Mouse (Mus musculus) embryo, embryonic 10 days (tissue): ENCODE measurements around the gene Tmprss12.
"Not testable (repeated sequence)": the region's sequence is repeated elsewhere in the genome, so short reads cannot be mapped to it uniquely, and the experiment has no call there.

ENCODE experiments used
- DNase-seq: peaks from one replicate; pipeline ENCODE4 v3.0.0-alpha.2; 2015; ENCODE audit warnings: low spot score

The Tmprss12 gene

DNA sequence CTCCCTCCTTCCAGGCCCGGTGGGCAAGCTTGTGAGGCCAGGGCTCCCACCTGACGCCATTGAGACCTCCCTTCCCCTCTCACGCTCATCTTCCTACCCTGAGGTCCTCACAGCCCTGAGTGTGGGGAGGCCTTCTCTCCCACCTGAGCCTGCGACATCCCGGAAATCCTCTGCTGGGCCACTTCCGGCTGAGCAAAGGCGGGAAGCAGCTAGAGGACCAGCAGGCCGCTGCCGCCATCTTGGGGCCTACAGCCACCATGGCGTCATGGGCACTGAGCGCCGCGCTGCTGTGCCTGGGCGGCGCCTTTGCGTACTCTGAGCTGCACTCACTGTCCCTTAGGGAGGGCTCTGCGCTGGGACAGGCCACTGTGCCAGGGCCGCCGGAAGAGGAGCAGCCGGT, at the start of gene Tmprss12:
Gene Tmprss12 (plus strand): TSS at position 212 of the 400 bp plus-strand sequence.
- DNase-seq, result no peak

DNA sequence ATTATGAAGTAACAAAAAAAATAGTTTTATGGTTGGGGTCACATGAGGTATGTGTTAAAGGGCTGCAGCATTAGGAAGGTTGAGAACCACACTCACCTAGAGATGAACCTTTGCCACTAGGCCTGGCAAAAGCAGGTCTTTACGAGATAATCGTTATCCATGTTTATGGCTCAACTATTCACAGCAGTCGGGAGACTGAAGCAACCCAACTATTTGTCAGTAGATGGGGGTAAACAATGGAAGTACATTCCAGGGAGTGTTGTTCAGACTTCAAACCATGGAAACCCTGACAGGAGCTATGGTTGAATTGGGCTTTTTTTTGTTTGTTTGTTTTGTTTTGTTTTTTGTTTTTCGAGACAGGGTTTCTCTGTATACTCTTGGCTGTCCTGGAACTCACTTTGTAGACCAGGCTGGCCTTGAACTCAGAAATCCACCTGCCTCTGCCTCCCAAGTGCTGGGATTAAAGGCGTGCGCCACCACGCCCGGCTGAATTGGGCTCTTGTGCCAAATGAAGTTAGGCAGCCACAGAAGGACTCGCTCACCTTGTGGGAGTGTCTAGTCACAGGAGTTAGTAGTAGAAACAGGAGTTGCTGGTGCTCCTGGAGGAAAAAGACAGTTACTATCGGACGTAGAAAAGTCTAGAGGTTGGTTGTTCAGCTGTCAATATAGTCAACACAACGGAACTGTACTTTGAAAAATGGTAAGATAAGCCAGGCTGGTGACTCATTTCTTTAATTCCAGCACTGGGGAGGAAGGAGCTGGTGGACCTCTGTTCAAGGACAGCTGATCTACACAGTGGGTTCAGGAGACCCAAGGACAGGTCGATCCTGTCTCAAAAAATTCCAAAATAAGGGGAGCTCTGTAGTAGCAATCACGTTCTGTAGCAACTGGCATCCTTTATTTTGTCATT, 48.8 kb upstream of the Tmprss12 start:
- DNase-seq, result no peak

DNA sequence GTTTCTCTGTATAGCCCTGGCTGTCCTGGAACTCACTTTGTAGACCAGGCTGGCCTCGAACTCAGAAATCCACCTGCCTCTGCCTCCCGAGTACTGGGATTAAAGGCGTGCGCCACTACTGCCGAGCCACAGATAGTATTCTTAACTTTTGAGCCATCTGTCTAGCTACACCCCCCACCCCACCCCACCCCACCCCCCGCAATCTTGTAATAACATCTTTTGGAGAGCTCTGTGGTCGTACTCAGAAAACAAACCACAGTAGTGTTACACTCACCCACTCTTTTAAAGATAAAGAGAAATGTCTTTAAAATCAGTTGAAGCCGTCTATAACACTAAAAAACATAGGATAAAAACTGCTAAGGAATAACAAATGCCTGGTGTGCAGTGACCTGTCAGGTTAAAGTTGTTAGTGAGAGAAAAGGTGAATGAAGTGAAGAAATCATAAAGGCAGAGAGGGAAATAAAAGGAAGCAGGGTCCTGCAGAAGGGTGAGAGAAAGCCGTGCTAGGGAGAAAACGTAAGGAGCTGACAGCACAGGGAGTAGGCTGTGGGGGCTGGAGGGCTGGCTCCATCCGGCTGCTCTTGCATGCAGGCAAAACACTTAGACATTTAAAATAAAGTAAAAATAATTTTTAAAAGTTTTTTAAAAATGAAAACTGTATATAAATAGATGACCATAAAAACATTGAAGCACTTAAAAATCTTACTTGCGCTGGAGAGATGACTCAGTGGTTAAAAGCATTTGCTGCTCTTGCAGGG, 45.2 kb upstream of the Tmprss12 start:
- DNase-seq, result no peak

DNA sequence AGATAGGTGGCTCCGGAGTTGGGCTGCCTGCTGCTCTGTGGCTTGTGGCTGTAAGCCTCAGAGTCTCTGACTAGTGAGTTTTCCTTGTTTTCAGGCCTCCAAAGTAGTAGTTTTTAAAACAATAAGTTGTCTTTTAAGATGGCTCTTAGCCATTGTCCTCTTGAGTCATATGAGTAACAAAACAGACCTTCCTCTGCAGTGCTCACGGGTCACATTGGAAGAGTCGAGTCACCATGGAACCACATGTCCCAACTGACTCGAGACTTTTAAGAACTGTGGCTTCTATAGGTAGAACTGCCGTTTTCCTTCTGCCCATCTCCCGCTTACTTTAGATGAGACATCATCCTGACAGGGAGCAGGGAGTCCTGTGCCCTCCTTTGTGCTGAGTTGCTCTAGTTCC, 43.7 kb upstream of the Tmprss12 start:
- no peak for DNase-seq

DNA sequence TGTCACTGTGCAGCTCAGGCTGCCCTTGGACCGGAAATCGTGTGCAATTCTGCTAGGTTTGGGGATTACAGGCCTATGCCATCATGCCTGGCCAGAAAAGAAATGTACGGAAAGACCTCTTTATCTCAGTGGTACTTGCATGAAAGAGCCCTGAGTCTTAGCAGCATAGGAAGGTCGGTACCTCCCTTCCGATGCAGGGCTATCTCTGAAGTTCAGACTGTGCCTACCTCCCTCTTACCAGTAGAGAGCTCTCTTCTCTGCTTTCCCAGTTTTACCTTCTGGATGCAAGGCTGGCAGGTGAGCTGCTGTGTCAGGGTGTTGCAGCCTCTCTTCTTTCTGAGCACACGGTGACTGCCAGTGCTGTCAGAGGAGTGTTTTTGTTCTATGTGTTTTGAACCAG, 38.9 kb upstream of the Tmprss12 start:
- DNase-seq, result no peak

DNA sequence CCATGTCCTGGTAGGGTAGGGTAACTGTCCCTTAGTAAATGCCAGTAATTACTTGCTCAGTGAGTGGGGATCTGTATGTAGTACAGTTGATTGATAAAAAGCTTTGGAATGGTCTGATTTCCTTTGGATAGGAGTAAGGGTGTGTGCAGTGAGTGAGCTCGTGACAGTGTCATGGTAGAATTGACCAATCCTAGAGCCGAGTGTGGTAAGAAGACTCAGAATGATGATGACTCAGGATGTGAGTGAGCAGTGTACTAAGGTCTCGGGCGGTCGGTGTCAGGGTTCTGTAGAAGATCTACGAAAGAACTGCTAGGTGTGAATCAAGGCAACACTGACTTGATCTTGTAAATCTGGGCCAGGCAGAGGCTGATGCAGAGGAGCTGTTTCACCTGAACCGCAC, 34.7 kb upstream of the Tmprss12 start:
- DNase-seq, result no peak

DNA sequence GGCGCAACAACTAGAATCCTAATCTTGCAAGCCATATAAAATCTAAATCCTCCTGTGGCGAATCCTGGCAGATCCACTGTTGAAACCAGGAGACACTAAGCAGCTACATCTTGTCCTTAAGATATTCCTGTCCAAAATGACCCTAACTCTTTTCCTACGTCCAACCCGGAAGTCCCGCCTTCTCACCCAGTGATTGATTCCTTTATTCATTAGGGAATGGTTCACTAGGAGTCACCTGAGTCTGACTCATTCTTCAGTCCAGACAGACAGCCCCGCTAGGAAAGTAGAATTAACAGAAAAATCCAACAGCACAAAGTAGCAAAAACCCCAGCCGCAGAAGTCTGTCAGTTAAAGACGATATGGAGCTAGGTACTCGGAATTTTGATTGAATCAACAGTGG, 33.3 kb upstream of the Tmprss12 start:
- DNase-seq, result no peak

DNA sequence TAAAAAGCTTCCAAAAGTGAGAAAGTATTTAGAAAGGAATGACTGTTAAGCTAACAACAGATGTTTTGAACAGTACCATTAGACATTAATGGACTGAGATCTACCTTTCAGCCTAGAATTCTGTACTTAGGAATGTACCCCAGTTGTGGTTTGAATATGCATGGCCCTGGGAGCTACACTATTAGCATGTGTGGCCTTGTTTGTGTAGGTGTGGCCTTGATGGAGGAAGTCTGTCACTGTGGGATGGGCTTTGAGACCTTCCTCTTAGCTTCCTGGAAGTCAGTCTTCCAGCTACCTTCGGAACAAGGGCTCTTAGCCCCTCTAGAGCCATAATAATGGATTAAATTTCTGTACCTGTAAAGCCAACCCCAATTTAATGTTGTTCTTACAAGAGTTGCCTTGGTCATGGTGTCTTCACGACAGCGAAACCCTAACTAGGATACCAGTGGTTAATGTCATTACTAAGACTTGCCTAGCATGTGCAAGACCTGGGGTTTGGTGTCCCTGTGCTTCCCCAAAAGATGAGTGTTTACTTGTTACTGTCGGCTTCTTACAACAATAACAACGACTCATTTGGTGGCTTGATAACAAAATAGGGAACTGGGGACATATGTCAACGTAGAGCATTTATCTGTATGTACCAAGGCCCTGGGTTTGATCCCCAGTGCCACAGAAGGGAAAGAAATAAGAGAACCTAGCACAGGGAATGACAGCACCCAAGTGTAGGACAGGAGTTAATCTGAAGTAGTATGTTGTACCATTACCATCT, 31.8 kb upstream of the Tmprss12 start:
- DNase-seq, result no peak

DNA sequence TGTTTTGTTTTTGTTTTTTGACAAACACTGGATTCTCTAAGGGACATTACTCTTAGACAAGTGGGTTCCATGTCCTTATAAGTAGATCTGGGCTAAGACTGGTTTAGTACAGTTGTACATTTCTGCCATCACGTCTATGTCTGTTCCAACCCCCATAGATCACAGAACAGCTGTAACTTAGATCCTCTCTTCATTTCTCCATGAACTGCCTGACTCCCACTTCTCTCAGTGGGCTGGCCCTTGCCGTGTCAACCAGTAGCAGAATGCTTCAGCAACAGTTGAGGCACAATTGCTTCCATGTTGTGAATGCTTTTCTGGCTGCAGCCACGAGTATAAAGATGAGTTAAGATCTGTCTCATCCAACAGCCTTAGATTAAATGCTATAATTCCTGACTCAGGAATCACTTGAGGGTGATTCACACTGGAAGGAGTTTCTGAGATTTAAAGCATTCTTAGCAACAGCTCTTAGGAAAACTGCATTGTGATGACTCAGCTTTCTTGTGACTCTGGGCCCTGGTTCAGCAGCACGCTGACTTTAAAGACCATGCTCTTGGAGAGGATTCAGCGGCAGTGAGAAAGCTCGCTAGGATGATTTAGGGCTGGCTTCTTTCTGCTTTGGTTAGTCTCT, 29.4 kb upstream of the Tmprss12 start:
- DNase-seq, result no peak

DNA sequence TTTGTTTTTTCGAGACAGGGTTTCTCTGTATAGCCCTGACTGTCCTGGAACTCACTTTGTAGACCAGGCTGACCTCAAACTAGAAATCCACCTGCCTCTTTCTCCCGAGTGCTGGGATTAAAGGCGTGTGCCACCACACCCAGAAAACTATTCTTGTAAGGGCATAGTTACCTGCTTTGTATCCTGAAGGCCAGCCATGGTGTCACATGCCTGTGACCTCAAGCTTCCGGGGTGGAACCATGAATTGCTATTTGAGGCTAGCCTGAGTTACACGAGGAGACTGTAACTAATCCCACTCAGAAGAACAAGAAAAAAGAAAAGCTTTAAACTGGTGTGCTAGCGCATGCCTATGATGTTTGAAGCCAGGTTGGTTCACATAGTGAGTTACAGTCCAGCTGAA, 24.3 kb upstream of the Tmprss12 start:
- DNase-seq, result no peak

DNA sequence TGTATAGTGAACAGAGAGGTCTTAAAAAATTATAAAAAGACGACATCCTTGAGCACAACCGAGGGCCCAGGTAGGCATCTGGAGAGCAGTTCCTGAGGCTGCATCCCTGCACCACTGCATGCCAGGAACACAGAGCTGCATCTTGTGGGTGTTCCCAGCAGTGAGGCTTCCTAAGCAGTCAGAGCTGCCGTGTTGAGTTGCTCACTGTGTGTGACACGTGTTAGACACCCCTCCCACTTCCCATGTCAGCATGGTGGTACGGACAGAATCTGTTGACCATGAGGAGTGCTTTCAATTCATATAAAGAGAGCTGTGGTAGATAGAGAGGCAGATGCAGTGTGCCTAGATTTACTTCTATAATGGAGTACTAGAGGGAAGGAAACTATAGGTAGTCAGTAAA, 23.3 kb upstream of the Tmprss12 start:
- DNase-seq, result no peak

DNA sequence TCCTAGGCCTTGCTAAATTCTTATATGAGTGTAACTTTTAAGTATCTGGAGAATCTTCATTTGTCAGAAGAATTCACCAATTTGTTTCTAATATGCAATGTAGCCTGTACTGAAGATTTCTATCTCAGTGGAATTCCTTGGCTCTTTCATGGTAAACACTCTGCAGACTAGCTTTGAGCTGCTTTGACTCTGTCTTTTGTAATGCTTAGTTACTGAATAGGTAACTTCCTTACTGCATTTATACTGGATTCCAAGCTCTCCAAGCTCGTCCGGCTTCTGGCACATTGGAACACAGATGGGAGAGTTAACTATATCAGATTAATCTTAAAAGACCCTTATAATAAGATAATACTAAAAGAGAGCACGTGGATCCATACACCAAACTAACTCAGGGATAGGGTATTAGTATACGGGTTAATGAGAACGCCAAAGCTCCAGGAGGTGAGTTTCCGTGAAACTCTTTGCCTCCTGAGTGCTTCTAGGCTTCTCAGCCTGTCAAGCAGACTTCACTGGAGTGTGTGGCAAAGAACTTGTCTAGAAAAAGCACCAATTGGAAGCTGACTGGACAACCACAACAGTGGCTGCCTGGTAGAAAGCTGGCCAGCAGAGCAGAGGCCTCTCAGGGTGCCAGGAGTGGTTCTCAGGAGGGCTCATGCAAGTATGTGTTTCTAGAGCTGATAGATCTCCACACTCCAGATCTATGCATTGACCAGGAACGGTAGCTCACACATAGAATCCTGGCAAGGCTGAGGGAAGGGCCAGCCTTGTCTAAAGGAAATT, 21.8 kb upstream of the Tmprss12 start:
- DNase-seq, result no peak

DNA sequence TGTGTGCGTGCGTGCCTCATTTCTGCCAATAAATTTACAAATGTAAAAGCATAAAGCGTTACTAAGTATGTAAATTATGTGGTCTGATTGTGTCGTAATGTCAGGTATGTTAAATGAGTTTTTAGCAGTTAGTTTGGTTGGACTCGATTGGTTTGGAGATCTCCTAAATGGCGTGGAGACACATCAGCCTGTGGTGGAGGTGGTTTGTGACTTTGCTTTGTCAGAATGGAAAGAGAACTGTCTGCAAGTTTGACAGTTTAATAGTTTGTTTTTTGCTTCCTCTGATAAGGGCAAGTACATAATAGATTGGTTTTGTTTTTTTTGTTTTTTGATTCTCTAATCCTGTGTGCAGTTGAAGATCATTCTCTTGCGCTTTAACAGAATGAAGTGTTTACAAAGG, 20.3 kb upstream of the Tmprss12 start:
- DNase-seq, result not testable (repeated sequence)

DNA sequence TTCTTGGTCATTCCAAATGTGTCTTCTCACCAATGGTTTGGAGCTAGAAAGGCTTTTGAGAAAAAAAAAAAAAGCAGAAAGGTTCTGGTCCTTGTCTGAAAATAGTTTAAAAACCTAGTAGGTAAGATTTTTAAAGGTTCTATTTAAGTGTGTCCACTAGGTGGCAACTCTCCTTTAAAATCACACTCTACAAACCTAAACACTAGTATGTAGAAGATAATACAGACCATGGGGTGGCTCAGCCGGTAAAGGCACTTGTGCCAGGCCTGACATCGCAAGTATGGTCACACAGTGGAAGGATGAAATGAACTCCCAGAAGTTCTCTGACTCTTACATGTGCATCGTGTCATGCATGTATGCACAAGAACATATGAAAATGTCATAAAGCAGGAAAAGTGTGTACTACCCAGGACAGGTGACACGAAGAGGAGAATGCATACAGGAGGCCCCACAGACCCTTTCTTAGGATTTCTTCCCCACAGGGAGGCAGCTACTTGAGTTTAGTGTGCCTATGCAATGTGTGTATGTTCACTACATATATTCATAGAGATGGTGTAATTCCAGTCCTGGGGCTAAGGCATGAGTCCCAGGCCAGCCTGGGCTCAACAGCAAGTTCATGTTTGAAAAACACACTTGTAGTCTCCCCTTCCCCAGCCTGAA, 17.3 kb upstream of the Tmprss12 start:
- DNase-seq, result peak; percentile 47

DNA sequence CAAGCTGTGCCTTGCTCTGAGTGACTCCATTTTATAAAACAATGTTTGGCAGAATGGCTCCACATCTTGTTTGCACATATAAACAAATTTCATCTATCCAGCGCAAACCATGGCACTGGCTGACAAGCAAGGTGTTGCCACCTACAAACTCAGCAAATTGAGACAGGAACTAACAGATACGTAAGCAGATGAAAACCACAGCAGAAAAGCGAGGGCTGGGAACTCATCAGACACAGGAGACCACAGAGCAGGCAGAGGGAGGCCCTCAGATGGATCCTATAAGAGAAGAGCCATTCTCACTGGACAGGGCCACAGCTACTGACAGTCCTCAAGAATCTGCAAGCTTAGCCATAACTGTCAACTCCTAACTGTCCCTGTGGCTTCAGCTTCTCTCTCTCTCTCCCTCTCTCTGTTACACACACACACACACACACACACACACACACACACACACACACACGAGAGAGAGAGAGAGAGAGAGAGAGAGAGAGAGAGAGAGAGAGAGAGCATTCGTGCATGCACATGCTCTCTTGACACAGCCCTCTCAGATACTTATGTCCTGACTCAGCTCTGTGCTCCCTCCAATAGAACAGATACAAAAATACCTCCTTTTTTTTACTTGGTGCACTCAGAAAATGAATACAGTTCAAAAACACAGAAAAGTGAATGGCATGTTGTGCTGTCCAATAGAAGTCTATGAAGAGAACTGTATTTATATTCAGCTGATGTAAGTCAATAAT, 14.9 kb upstream of the Tmprss12 start:
- DNase-seq, result no peak

DNA sequence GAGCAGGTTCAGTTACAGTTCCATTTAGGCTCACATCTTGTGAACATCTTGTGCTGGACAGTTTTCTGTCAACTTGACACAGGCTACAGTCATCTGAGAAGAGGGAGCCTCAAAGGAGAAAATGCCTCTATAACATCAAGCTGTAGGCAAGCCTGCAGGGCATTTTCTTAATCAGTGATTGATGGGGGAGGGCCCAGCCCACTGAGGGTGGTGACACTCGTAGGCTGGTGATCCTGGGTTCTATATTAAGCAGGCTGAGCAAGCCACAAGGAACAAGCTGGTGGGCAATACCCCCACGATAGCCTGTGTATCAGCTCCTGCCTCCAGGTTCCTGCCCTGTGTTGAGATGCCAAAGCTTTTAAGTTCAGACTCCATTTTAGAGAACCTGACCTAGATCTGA, 11.7 kb upstream of the Tmprss12 start:
- DNase-seq, result no peak

DNA sequence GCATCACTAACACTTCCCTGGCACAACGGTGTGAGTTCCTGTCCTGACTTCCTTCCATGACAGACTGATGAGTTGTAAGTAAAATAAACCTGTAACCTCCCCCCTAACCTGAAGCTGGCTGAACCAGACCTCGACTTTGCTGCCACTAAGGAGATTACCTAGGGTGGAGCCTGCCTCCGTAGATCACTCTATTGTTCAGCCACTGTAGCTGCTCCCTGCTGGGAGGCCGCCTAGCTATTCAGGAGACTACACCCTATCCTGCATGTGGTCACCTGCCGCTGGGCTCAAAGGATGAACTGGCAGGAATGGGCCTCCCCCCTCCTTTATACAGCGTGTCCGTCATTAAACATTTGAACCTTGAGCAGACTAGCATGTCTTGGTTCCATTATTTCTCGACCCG, 10.9 kb upstream of the Tmprss12 start:
- DNase-seq, result no peak

DNA sequence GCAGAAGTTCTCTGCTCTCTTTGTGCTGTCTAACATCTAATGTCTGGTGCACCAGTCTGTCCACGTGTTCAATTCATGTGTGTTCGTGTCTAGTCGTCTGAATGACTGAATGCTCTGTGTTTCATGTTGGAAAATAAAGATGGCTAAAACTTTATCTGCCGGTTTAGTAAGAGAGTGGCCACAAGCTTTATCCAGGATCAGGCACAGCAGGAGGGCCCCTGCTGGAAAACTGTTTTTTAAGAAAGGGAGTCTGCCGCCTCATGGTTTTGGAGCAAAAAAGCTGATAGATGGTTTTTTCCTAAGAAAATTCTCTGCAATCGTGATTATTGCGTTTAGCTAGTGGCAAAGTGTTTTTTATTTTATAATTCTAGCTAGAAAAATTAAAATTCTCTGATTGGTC, 10.0 kb upstream of the Tmprss12 start:
- not testable (repeated sequence) for DNase-seq

DNA sequence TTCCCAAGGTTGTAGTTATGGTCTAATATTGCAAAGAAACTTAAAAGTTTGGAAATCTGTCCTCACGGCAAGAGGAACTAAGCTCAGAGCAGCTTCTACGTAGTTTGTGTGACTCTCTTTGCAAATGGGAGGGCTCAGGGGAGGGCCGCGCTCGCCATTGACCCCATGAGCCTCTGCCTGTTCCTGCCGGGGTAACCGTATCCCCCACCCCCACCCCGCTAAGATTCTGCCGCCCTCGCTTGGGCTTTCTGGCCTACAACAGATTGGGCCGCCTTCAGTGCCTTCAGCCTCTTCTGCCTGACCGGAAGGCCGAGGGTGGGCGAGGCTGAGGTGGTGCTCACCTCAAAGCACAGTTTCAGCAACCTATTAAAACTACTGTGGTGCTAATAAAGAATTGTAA, 9.2 kb upstream of the Tmprss12 start:
- DNase-seq, result no peak

DNA sequence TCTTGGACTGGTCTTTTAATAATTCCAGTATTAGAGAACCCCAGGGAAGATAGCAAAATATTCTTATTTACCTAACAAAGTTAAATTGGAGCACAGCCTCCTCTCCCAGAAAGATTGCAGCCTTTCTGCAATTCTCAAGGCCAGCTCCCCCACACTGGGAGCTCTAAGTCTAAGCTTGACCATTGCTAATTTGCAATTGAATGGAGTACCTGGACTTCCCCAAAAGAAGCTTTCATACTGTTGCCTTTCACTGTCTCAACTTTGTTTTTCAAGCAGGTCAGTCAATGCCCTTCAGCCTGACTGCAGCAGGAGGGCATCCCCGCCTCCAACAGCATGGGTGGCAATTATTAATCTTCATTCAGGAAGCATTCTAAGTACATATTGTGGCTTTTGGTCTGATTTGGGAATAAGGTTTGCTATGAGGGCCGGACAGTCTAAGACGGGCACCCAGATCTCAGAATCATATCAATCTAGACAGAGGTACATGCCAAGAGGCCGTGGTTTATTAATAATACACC, 6.8 kb upstream of the Tmprss12 start:
- DNase-seq, result not testable (repeated sequence)
